Mouse (Mus musculus): ENCODE measurements around the gene Fam117a.
A peak's percentile ranks its signal among the peaks of the same experiment; 100 is the strongest.

The Fam117a gene

DNA sequence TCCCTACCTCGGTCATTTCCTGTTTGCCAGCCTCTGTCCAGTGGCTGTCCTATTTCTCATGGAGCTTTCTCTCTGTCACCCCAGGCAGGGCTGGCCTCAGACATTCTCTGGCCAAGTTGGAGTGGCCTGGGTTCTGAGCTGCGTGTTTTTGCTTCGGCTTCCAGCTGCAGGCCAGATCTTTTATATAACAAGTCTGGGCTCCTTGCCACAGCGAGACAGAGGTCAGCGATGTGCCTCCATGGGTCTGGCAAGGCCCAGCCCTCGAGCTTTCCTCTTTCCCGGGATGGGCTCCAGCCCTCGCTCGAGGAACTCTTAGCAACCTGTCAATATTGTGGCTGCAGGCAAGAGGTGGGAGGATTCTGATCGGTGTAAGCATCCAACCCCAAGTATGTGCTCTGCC lies 28.8 kb downstream of the Fam117a start:
- DNase-seq (ENCODE audit: low spot score), result peak; percentile 77

DNA sequence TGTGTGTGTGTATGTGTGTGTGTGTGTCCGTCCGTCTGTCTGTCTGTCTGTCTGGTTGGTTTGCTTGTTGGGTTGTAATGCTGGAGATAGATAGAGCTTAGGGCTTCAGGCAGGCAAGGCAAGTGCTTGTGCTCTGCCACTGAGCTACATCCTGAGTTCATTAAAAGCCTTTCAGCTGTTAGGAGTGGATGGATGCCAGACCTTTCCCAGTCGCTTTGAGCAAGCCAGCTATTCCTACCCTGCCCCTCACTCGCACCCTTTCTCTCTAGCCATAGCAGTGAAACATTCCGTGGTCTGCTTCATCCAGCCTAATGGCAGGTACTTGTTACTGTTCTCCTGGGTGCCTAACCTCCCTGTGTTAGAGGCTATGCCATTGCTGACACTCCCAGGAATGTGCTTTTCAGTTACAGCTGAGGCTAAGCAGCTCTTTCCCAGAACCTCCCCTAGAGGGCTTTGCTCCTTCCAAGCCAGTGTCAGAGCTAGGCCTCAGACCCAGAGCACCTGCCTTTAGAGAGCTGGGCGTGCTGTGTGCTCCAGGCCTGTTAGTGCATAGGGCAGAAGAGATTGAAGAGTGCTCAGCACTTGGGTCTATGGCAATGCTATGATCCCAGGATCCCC lies 29.6 kb downstream of the Fam117a start:
- no peak for DNase-seq (ENCODE audit: low spot score)

DNA sequence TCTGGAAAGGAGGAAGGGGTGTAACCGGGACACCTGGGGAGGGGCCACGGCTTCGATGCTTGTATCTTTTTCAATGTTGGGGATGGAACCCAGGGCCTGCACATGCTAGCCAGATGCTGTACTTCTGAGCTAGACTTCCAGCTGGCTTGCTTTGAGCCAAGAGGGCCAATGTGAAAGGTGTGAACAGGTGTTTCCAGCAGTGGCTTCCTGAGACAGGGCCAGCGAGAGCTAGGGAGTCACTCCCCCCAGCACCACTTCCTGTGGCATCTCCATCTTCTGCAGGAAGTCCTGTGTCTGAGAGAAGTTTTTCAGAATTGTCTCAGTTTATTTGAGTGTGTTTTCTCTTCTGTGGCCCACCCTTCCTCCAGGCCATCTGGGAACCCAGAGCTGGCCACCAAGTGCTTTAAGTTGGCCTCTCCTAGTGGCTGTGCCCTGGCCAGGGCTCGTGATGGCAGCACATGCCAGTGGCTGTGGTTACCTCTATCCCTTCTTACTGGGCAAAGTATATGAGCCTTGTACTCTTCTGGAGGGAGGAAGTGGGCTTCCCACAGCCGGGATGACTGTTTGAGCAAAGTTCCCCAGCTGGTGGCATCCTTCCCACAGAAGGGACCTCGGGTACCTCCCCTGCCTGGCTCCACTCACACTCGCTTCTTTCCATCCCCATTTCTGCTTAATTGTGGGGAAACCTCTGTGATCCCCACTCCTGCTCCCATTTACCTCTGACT lies 30.4 kb downstream of the Fam117a start:
- no peak for DNase-seq (ENCODE audit: low spot score)

DNA sequence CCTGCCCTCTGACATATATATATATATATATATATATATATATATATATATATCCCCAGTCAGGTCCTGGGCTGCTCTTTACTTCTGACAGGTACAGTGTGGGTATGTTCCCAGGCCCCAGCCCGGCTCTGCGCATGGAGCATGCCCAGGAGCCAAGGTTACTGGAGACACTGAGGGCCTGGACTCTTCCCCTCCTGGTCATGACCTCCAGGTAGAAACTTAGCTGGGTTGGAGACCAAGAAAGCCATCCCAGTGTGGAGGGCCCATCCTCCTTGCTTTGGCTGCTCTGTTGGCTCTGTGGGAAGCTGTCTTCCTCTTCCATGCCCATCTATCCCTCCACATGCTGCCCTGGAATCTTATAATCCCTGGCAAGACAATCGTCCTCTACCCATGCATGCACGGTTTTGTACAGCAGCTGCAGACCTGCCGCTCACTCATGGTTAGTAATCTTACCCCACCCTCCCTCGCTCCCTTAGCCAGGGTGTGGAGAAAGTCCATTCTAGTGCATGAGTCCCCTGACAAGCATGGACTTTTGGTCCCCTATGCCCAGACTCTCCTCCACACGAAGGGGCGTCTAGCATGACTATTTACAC lies 31.5 kb downstream of the Fam117a start:
- DNase-seq (ENCODE audit: low spot score), result no peak

DNA sequence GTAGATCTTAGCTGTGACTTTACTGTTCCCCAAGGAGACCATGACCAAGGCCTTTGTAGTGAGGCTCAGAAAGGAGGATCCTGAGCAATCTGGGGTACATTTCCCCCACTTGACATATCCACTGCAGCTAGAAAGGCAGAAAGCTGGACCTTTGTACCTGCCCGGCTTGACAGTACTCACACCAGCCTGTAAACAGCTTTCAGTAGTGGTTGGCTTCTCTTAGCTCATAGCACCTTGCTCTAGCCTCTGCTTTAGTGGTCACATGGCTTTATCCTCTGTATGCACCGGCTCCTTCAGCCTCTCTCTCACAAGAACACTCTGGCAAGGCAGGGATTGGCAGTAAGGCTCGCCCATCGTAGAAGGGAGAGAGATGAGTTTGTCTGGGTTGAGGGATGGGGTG lies 32.1 kb downstream of the Fam117a start:
- DNase-seq (ENCODE audit: low spot score), result no peak

DNA sequence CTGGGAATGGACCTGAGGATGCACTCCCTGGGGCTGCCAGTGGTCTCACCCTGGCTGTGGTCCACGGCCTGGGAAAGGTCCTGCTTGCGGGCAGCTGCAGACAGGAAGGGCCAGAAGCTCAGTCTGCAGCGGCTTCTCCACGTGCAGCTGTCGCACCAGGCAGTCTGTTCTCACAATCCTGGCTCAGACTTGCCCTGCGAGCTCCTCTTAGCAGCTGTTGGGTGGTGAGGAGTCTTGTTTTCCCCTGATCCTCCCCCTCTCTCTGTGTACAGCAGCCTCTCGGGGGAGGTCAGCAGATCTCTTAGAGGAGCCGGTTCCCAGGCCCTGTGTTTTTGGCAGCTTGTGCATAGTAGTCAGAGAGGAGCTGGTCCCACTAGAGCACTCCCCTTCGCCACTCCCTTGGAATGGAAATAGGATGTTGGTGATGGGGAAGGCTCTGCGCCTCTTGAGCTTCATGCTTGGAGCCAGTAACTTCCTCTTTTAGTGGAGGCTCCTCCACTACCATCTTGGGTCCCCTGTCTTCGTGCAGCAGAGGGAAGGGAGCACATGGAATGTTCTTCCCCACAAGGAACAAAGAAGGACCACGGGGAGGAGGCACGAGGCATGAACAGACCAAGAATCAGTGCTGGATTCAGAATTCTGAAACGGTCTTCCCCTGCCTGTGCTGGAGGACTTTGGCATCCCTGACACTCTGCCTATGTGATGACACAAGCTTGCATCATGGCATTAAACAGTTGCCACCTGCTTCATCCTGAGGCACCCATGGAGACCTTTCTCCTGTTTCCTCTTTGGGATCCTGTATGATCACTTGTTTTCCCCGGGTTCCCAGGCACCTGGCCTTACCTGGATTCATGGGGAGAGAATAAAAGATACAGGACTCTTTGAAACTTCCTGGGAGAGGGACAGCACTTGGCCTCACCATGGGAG lies 33.4 kb downstream of the Fam117a start:
- peak; percentile 34 for DNase-seq (ENCODE audit: low spot score)

DNA sequence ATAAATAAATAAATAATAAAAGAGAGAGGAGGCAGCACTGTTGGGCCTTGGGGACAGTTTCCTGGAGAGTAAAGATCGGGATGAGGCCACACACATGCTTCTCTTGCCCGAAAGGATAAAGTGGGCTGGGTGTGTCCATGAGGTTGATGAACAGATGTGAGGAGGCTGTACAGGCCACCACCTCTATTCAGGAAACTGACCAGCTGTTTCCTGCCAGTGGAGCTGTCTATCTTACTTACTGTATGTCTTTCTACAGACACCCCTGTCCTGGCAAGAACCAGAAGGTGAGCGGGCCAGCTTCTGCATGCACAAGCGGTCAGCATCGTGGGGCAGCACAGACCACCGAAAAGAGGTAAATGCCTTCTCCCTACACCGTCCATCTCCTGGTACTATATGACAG lies 34.4 kb downstream of the Fam117a start:
- DNase-seq (ENCODE audit: low spot score), result no peak

DNA sequence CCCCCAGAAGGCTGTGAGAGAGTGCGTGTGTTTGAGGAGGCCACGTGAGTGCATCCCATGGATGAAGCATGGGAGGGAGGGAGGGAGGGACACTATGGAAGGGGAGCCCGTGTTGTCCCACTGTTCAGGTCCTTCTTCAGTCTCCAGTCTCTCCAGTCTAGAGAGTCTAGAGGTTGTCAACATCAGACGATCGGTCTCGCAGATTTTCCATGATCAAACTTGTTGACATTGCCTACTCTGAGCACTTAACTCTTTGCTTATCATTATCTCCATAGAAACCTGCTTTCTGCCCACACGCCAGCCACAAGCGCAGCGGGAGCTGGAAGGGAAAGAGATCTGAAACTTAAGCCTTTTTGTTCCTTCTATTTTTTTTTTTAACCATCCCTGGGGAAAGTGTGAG lies 42.1 kb downstream of the Fam117a start:
- DNase-seq (ENCODE audit: low spot score), result no peak

DNA sequence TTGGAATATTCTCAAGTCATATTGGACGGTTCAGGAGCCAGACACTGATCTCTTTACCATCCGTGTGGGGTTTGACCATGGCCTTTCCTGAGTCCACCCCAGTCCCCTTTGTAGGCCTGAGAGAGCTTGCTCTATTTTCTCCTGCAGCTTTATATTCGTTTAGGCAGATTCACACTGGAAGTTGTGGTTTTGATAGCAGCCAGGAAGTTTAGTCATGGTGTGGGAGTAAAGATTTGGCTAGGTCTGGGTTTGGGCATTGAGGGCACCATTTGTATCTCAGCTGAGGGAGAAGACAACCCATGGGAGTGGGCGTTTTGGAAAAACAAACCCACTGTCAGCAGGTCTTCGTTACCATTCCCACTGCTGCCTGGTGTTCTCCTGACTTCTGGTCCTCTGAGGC lies 42.7 kb downstream of the Fam117a start:
- no peak for DNase-seq (ENCODE audit: low spot score)

DNA sequence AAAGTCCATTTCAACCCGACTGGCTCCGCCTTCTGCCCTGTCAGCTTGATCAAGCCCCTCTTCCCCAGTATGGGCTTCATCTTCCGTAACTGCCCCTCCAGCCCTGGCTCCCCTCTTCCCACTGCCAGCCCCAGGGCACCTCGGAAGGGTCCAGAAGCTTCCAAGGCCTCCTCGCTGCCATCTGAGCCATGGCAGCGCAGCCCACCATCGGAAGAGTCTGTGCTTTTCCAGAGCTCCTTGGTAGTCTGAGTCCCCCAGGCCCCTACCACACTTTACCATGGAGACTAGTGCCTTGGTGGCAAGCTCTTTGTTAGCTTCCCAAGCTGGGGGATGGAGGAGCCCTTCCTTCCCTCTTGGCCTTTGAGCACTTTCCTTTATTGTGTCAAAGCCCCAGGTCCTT lies 43.9 kb downstream of the Fam117a start:
- DNase-seq (ENCODE audit: low spot score), result no peak

DNA sequence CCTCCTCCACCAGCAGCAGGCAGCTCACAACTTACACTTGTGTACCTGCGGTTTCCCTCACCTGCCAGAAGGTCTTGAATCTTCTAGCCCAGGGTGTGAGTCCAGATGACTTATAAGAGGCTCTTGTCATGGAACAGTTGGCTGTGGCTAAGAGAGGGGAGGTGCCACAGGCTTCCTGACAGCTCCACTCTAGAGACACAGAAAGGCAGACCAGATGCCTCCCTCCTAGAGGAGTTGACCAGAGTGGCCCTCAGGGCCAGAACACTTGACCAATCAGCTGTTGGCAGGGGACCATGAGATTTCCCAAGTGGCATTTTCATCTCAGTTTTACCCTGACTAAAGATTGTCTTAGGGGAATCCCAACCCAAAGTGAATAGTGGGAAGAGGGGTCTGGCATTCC lies 44.3 kb downstream of the Fam117a start:
- DNase-seq (ENCODE audit: low spot score), result no peak

DNA sequence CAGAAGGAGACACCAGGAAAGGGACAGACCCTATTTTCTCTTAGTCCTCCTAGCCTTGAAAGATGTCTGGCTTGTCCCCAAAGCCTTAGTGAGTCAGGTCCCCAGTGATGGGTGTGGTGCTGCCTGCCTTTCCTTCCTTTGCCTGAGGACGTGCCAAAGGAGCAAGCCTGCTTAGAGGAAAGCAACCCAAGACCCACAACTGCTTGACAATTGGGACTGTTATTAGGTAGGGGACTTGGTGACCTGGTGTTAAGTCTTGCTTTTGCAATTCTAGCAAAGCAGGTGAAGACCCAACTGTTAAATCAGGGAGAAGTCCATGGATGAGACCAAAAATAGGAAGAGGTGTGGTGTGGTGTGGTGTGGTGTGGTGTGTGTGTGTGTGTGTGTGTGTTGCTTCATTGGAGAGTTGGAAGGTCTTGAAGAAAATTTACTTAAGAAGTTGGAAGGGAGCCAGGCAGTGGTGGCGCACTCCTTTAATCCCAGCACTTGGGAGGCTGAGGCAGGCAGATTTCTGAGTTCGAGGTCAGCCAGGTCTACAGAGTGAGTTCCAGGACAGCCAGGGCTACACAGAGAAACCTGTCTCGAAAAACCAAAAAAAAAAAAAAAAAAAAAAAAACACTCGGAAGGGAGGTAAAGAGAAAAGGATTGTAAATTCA lies 46.6 kb downstream of the Fam117a start:
- no peak for DNase-seq (ENCODE audit: low spot score)

DNA sequence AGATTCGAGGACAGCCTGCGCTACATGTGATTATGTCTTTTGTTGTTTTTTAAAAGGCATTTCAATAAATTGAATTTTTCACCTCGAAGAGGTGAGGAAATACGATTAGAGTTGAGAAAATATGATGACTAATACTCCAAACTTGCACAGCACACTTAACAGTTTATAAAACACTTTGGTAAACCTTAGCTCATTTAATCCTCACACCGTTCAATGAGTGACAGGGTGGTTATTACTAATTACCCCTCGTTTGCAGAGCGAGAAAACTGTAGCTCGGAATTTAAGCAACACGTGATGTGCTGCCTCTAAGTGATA lies 47.1 kb downstream of the Fam117a start:
- DNase-seq (ENCODE audit: low spot score), result no peak

DNA sequence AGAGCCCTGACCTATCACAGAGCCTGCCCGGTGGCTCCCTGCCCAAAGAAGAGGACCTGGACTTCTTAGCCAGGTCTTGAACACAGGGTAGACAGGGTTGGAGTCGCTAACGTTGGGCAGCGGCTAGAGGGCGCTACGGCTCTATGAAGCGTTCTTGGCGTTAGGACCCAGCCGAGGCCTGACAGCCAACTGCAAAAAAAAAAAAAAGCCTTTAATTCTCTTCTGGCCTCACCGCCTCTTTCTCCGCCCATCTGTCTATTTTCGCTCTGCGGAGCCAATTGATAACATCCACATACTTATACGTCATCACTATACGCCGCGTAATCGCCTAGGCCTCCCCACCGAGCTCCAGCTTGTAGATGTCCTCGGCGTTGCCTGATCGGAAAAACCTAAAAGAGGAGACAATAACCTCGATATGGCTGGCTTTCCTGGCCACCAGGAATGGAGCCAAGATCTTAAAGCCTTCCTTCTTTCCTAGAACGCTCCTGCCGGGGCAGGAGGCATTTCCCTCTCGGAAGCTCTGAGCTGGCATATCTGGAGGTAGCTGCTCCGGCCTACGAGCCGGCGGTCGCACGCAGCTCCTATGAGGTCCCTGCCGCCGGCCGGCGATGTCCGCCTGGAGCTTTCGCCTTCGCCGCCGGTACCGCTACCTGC lies 47.6 kb downstream of the Fam117a start, which contains the start of gene Slc35b1:
TSS of gene Slc35b1 (plus strand) at position 374 of the 654 bp plus-strand sequence.
- DNase-seq (ENCODE audit: low spot score), result peak; percentile 98

DNA sequence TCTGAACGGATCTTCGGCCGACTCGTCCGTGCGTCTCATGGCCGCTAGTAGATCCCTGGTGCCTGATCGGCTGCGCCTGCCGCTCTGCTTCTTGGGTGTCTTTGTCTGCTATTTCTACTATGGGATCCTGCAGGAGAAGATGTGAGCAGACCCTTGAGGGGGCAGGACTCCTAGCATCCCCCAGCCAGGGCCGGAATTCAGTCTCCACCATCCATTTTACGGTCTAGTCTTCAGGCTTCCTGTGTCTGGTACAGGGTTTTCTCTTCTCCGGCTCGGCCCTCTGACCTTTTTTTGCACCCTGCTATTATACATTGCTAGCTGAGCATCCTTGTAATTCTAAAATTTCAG lies 48.1 kb downstream of the Fam117a start:
- DNase-seq (ENCODE audit: low spot score), result no peak

DNA sequence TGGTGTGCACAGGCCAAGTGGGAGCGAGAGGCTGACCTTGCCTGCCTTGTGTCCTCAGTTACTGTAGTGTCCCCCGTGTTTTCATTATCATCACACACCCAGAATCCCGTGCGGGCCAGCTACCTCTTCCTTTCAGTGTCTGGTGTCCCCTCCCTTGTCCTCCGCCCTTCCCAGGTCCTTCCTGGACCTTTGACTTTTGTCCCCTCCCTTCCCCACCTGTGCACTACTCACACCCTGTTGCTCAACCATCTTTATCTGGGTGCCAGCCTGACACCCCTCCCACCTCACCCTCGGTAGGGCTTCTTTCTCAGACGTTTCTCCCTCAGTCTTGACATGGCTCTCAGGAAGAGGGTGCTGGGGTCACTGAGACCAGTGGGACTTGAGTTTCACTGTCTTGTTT lies 50.5 kb downstream of the Fam117a start:
- no peak for DNase-seq (ENCODE audit: low spot score)

DNA sequence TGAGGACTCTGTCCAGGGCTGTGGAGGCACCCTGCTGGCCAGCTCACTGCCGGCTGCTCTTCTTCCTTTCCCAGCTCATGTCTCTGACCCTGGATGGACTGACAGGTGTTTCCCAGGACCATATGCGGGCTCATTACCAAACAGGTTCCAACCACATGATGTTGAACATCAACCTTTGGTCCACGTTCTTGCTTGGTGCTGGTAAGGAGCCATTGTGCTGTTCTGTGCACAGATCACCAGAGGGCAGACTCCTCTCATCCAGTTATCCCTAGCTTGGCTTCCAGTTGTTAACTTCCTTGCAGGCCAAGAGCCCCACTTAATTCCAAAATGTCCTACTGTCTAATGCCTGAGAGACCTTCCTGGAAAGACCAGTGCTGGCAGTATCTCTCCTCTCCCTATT lies 52.2 kb downstream of the Fam117a start:
- no peak for DNase-seq (ENCODE audit: low spot score)

DNA sequence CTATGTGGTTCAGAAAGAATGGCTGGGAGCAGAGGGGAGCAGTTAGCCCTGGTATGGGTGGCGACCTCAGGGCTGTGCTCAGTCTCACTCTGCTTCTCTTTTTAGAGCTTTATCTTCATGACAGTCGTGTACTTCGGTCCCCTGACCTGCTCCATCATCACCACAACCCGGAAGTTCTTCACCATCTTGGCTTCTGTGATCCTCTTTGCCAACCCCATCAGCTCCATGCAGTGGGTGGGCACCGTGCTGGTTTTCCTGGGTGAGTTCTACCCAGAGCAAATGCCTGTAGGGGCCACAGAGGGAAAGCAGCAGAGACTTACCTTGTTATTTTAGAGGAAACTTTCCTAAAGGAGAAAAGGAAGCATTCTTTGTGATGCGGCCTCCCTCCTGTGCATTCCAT lies 53.6 kb downstream of the Fam117a start:
- DNase-seq (ENCODE audit: low spot score), result no peak

DNA sequence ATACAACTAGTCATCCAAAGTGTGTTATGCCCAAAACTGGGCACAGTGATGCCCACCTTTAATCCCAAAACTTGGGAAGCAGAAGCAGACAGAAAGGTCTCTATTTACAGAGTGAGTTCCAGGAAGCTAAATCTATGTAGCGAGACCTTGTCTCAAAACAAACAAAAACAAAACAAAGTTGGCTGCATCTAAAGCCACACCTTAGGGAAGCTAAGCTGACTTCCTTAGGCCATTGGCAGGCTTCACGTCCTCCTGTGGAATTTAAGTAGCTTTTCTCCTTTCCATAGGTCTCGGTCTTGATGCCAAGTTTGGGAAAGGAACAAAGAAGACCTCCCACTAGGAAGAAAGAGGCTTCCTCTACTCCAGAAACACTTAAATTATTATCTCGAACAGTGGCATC lies 54.4 kb downstream of the Fam117a start:
- no peak for DNase-seq (ENCODE audit: low spot score)

DNA sequence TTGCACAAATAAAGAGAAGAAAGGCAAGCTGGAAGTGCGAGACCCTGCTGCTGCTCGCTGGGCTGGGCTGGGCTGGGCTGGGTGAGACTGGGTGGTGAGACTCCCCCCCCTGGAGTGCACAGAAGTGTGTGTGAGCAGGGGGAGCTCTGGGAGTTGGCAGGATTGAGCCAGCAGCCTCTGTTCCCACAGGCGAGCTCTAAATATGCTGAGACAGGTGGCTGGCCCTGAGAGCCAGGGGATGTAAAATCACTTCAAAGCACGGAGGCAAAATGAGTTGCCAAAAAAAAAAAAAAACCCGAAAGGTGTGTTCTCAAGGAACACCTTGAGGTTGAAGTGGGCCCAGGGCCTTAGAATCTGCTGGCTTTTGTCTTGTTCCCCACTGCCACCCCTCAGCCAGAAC lies 54.9 kb downstream of the Fam117a start:
- peak; percentile 70 for DNase-seq (ENCODE audit: low spot score)

DNA sequence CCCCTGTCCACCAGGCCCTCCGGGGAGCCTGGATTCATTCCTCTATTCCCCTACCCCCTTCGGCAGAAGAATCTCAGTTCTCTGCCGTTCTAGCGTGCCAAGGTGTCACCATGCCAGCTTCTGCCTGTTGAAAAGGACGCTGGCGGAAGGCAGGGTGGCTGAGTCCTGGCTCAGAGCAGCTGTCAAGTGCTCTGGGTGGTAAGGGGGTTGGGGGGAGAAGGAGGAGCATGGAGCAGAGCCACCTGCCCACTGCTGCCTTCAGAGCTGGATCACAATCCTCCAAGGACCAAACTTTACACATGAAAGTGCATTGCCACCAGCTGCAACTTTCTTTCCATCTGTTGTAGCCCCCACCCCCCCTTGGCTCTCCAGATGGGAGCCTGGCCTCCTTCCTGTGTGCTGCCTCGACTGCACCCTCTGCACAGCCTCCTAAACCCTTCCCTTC lies 55.4 kb downstream of the Fam117a start:
- DNase-seq (ENCODE audit: low spot score), result peak; percentile 72
